Mouse (Mus musculus) liver, adult 2 months (tissue): ENCODE data around the gene Hsp90ab1.

ENCODE experiments used
- CTCF ChIP-seq: fragments of 200-500 bp; IDR thresholded peaks from 2 replicates; pipeline ENCODE4 v1.5.1; 2011; ENCODE audit warnings: low read depth, low read length, control low read depth
- POLR2A ChIP-seq: fragments of 200-500 bp; IDR thresholded peaks from 2 replicates; pipeline ENCODE4 v1.6.1; 2011; ENCODE audit warnings: low read length, control low read depth; ENCODE audit not compliant: insufficient read depth; ENCODE audit errors: extremely low read depth

GRCm38 (mm10) chr17:45544873-45545277, 28.2 kb downstream of the Hsp90ab1 start:
- TF ChIP-seq CTCF (no peak), POLR2A (no peak)
